Mouse (Mus musculus): ENCODE measurements around the gene Arl3.

The Arl3 gene

GRCm38 (mm10) chr19:46499836-46500580 is 73.0 kb downstream of the Arl3 start:
- DNase-seq: peak; percentile 97

DNA sequence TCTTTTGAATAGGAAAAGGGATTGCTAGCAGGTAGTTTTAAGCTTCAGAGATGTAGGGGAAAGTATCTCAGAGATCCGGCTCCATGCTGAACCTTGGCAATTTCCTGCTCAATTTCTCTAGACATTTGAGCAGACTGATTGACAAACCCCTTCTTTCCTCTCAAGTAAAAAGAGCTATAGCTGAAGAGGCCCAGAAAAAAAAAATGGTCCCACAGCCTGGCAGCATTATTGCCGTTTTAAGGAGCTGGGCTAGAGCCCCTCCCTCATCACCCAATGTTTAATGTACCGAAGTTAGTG is 73.5 kb downstream of the Arl3 start:
- DNase-seq: no peak

- no peak for DNase-seq
Measured at GRCm38 (mm10) chr19:46497230-46497629, 75.8 kb downstream of the Arl3 start.

DNA sequence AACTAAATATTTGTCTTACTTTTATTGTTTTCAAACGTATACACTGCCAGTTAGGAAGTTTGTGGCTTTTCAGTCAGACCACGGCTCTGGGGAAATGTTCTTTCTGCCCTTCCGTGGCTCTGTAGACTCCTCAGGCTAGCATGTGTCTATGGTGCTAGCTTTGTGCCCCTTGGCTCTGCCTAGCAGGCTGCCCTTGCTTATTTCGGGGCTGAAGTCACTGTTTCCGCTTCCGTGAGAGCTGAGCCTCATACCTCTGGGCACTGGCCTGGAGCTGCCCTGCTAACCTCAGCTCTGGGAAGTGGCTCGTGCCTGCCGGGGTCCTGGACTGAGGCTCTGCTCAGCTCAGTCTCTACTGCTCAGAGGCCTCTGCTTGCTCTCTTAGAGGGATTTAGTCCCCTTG is 77.9 kb downstream of the Arl3 start:
- no peak for DNase-seq

GRCm38 (mm10) chr19:46490634-46491033 is 82.4 kb downstream of the Arl3 start:
- no peak for DNase-seq

GRCm38 (mm10) chr19:46489448-46489847 is 83.5 kb downstream of the Arl3 start:
- DNase-seq: no peak

- DNase-seq: no peak
Measured at GRCm38 (mm10) chr19:46486709-46487108, 86.3 kb downstream of the Arl3 start.

GRCm38 (mm10) chr19:46485847-46486246 is 87.2 kb downstream of the Arl3 start:
- DNase-seq: no peak

DNA sequence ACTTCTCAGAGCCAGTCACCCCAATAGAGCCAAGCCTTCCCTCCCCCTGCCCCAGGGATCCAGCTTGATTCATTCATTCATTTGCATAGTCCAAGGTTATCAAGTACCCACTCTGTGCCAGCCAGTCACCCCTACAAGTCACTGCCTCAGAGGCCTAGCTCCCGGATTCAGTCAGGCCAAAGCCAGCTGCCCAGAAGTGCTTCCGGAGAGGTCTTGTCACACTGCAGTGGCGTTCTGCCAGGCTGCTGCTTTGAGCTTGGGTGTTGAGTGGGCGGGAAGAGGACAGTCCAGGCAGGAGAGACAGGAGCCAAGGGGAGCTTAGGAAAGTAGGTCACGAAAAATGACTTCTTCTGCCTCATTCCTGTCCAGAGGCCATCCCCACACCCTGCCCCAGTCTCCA is 88.5 kb downstream of the Arl3 start:
- DNase-seq: peak; percentile 82

DNA sequence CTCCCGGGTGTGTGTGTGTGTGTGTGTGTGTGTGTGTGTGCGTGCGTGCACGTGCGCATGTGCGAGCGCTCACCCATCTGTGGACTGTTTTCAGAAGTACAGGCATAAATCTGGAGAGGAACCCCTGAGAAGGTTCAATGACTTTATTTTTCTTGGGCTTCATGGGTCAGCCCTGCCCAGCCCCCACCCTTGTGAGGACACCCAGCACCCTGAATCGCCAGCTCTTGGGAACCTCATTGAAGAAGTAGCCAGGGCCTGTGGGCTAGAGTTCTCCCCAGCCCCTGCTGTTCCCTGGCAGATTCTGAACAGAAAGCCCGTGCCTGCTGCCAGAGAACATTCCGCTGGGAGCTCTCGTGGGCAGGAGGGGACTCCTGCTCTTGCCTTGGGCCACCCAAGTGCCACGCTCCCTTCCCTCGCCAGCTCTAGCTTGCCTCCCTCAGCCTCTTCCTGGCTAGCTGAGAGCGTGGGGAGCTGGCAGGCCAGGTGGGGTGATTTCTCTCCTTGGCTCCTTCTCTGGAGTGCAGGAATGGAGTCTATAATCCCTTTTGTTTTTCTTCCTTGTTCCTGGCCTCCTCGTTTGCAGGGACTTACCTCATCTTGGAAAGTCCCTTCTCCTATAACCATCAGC is 89.2 kb downstream of the Arl3 start:
- DNase-seq: peak; percentile 63

GRCm38 (mm10) chr19:46482896-46483516 is 90.0 kb downstream of the Arl3 start:
- no peak for DNase-seq

DNA sequence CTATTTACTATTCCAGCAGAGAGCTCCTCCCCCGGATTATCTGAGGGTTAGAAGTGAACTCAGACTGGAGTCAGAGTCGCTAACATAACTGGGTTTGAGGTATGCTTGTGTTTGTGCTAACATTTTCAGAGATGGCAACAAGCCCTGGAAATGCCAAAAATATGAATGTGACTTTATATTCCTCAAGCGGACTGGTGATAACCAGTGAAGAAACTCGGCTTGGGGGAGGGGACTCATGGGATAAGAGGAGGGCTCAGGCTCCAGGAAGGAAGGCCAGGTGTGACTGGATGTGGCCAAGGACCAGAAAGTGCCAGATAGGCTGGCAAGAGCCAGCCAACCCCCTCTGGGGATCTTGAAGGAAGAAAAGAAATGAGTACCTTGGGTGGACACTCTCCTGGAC is 91.2 kb downstream of the Arl3 start:
- DNase-seq: no peak

- DNase-seq: no peak
Measured at GRCm38 (mm10) chr19:46481352-46481751, 91.6 kb downstream of the Arl3 start.

All from kidney, adult 18-20 months (tissue).